Mouse (Mus musculus): ENCODE measurements around the gene Csk.

- TF ChIP-seq CTCF (IDR thresholded peaks at IDR 0.05; ENCODE audit: insufficient read depth, low read length) (no peak), POLR2A (IDR thresholded peaks at IDR 0.05; ENCODE audit: borderline replicate concordance, extremely low read depth, low read depth, low read length) (no peak)
Measured at GRCm38 (mm10) chr9:57628717-57629116, 24.7 kb downstream of the Csk start.

Measured in lung, adult 2 months (tissue).